Mouse (Mus musculus) ovary, postnatal 14 days (tissue): Measurements from ENCODE around the gene Cdhr3.
"Not testable (repeated sequence)": the region's sequence is repeated elsewhere in the genome, so short reads cannot be mapped to it uniquely, and the experiment has no call there.

ENCODE experiments used
- DNase-seq: peaks from one replicate; pipeline ENCODE4 v3.0.0; 2022; ENCODE audit warnings: low spot score

The Cdhr3 gene

GRCm38 (mm10) chr12:33076309-33076708 is 16.4 kb downstream of the Cdhr3 start:
- no peak for DNase-seq

- DNase-seq, result no peak
Observed at GRCm38 (mm10) chr12:33071901-33072672, 20.6 kb downstream of the Cdhr3 start.

- no peak for DNase-seq
Observed at GRCm38 (mm10) chr12:33068977-33069376, 23.7 kb downstream of the Cdhr3 start.

GRCm38 (mm10) chr12:33066355-33066754 is 26.3 kb downstream of the Cdhr3 start:
- no peak for DNase-seq

- no peak for DNase-seq
Observed at GRCm38 (mm10) chr12:33065162-33065561, 27.5 kb downstream of the Cdhr3 start.

GRCm38 (mm10) chr12:33064266-33064665 is 28.4 kb downstream of the Cdhr3 start:
- DNase-seq, result no peak

- no peak for DNase-seq
Observed at GRCm38 (mm10) chr12:33063250-33063649, 29.4 kb downstream of the Cdhr3 start.

GRCm38 (mm10) chr12:33062379-33062778 is 30.3 kb downstream of the Cdhr3 start:
- DNase-seq, result not testable (repeated sequence)

GRCm38 (mm10) chr12:33061651-33062050 is 31.0 kb downstream of the Cdhr3 start:
- no peak for DNase-seq

- DNase-seq, result peak; percentile 24
Observed at GRCm38 (mm10) chr12:33057231-33058048, 35.2 kb downstream of the Cdhr3 start.

- no peak for DNase-seq
Observed at GRCm38 (mm10) chr12:33056574-33056973, 36.1 kb downstream of the Cdhr3 start.

- DNase-seq, result no peak
Observed at GRCm38 (mm10) chr12:33056074-33056473, 36.6 kb downstream of the Cdhr3 start.

GRCm38 (mm10) chr12:33053746-33054145 is 38.9 kb downstream of the Cdhr3 start:
- DNase-seq, result no peak

GRCm38 (mm10) chr12:33053311-33053710 is 39.4 kb downstream of the Cdhr3 start:
- DNase-seq, result no peak

- no peak for DNase-seq
Observed at GRCm38 (mm10) chr12:33048391-33048790, 44.3 kb downstream of the Cdhr3 start.

- no peak for DNase-seq
Observed at GRCm38 (mm10) chr12:33046434-33046833, 46.2 kb downstream of the Cdhr3 start.

- DNase-seq, result no peak
Observed at GRCm38 (mm10) chr12:33045533-33046361, 46.9 kb downstream of the Cdhr3 start.

- DNase-seq, result no peak
Observed at GRCm38 (mm10) chr12:33041476-33041875, 51.2 kb downstream of the Cdhr3 start.

- DNase-seq, result no peak
Observed at GRCm38 (mm10) chr12:33040811-33041210, 51.9 kb downstream of the Cdhr3 start.

- DNase-seq, result no peak
Observed at GRCm38 (mm10) chr12:33038676-33039075, 54.0 kb downstream of the Cdhr3 start.

GRCm38 (mm10) chr12:33035719-33036521 is 56.8 kb downstream of the Cdhr3 start:
- DNase-seq, result no peak
